Mouse (Mus musculus): ENCODE results near the gene Sel1l3. TPM values are rescaled to one million over a fixed set of nuclear protein-coding genes. Genes with fewer than 3 reads are reported as not detected.

The Sel1l3 gene
- total RNA-seq, 2 experiments from 2014 or later = 1.7 to 2.0 TPM

- DNase-seq (ENCODE audit: low spot score) = no peak
- intact Hi-C loops (cut with DNase I) = no loop called here
Observed at GRCm38 (mm10) chr5:53214801-53215200, 1.1 kb upstream of the Sel1l3 start.

- no peak for DNase-seq (ENCODE audit: low spot score)
- intact Hi-C loops (cut with DNase I) = no loop called here
Observed at GRCm38 (mm10) chr5:53214362-53214761, 635 bp upstream of the Sel1l3 start.

- DNase-seq (ENCODE audit: low spot score) = no peak
- intact Hi-C loops (cut with DNase I) = no loop called here
Observed at GRCm38 (mm10) chr5:53212782-53213710, 681 bp downstream of the Sel1l3 start.

- DNase-seq (ENCODE audit: low spot score) = no peak
- intact Hi-C loops (cut with DNase I) = no loop called here
Observed at GRCm38 (mm10) chr5:53212087-53212781, 1.5 kb downstream of the Sel1l3 start.

GRCm38 (mm10) chr5:53211241-53211640 lies 2.5 kb downstream of the Sel1l3 start:
- DNase-seq (ENCODE audit: low spot score) = no peak
- intact Hi-C loops (cut with DNase I) = no loop called here

- intact Hi-C loops (cut with DNase I) = no loop called here
- no peak for DNase-seq (ENCODE audit: low spot score)
Observed at GRCm38 (mm10) chr5:53210481-53210880, 3.2 kb downstream of the Sel1l3 start.

- intact Hi-C loops (cut with DNase I) = no loop called here
- no peak for DNase-seq (ENCODE audit: low spot score)
Observed at GRCm38 (mm10) chr5:53209773-53210172, 4.0 kb downstream of the Sel1l3 start.

- intact Hi-C loops (cut with DNase I) = no loop called here
- DNase-seq (ENCODE audit: low spot score) = no peak
Observed at GRCm38 (mm10) chr5:53208731-53209130, 5.0 kb downstream of the Sel1l3 start.

- intact Hi-C loops (cut with DNase I) = no loop called here
- DNase-seq (ENCODE audit: low spot score) = no peak
Observed at GRCm38 (mm10) chr5:53206575-53206974, 7.2 kb downstream of the Sel1l3 start.

GRCm38 (mm10) chr5:53202748-53203147 lies 11.0 kb downstream of the Sel1l3 start:
- no peak for DNase-seq (ENCODE audit: low spot score)
- intact Hi-C loops (cut with DNase I) = no loop called here

GRCm38 (mm10) chr5:53200825-53201224 lies 12.9 kb downstream of the Sel1l3 start:
- intact Hi-C loops (cut with DNase I) = no loop called here
- DNase-seq (ENCODE audit: low spot score) = no peak

- no peak for DNase-seq (ENCODE audit: low spot score)
- intact Hi-C loops (cut with DNase I) = no loop called here
Observed at GRCm38 (mm10) chr5:53198408-53198807, 15.3 kb downstream of the Sel1l3 start.

GRCm38 (mm10) chr5:53196387-53197088 lies 17.2 kb downstream of the Sel1l3 start:
- intact Hi-C loops (cut with DNase I) = no loop called here
- no peak for DNase-seq (ENCODE audit: low spot score)

GRCm38 (mm10) chr5:53194841-53195240 lies 18.9 kb downstream of the Sel1l3 start:
- intact Hi-C loops (cut with DNase I) = no loop called here
- DNase-seq (ENCODE audit: low spot score) = no peak

- DNase-seq (ENCODE audit: low spot score) = no peak
- intact Hi-C loops (cut with DNase I) = no loop called here
Observed at GRCm38 (mm10) chr5:53194421-53194820, 19.3 kb downstream of the Sel1l3 start.

- intact Hi-C loops (cut with DNase I) = no loop called here
Observed at GRCm38 (mm10) chr5:53193092-53194030, 20.4 kb downstream of the Sel1l3 start.

GRCm38 (mm10) chr5:53188608-53189007 lies 25.1 kb downstream of the Sel1l3 start:
- DNase-seq (ENCODE audit: low spot score) = no peak
- intact Hi-C loops (cut with DNase I) = no loop called here

More at GRCm38 (mm10) chr5:53193092-53194030, 20.4 kb downstream of the Sel1l3 start:
- DNase-seq (ENCODE audit: low spot score) = no peak

GRCm38 (mm10) chr5:53187245-53187644 lies 26.5 kb downstream of the Sel1l3 start:
- intact Hi-C loops (cut with DNase I) = no loop called here
- DNase-seq (ENCODE audit: low spot score) = no peak

- intact Hi-C loops (cut with DNase I) = no loop called here
- DNase-seq (ENCODE audit: low spot score) = no peak
Observed at GRCm38 (mm10) chr5:53185803-53186202, 27.9 kb downstream of the Sel1l3 start.

All from heart, postnatal 25 days (tissue).